Comparison of ENCODE assay signal across 8 mouse cellular contexts in the genomic region with DNA sequence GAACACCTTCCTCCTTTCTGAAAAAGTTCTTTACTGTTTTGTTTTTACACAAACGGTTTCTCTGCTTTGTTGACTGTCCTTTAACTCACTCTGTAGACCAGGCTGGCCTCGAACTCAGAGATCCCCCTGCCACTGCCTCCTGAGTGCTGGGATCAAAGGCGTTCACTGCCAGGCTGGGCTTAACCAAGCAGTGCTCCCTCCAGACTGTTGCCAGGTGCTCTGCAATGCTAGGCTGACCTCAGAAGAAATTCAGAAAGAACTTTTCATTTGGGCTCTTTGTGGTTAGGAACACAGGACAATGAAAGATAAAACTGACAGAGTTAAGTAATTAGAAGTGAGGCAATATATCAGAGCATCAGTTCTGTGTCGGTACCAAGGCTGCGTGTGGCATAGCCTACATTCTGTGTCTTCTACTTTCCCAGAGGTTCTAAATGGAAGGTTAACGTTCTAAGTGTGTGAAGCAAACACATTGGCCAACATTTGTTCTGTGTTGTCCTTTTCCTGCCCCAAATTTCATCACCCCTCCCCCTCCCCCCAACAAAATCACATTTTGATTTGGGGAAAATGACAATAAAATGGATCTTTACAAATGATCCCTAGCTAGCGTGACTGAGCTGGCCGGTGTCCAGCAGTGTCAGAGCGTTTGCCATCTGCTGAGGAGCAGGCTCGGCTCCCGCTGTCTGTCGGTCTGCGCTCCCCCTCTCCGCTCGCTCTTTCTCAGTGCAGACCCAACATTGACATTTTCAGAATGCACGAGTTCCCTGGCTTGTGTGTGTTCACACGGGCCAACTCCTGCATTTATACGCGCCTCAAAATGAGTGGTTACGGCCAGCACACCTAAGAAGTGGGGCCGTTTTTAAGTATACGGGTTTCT. TPM values are rescaled to one million over a fixed set of nuclear protein-coding genes. Genes with fewer than 3 reads are reported as not detected.
A peak's percentile ranks its signal among the peaks of the same experiment; 100 is the strongest.
DNase-seq lines count a peak whose midpoint lies in the region; ATAC-seq and TF ChIP-seq lines count a peak whose summit lies in the region.
"Had no signal": no experiment of that assay in that cellular context is flagged by ENCODE, and none has a peak within 500 bp of the region (broad histone marks: within the 10 kb centered on the region; RNA-seq: fewer than 3 reads in every experiment).

No protein-coding gene starts in this region.

- 0 out of 2 replicates have a peak, but pooled peaks cover 2% of the 10 kb centered on the region for H3K9me3 ChIP-seq in heart, embryonic 16.5 days (replicated peaks; ENCODE audit: control insufficient read depth, low read length)
- no peaks in the 10 kb centered on the region for H3K9me3 ChIP-seq in midbrain, postnatal 0 days (ENCODE audit: low read length)

- H3K9ac ChIP-seq in heart, embryonic 16.5 days (ENCODE audit: low read length): no peak overlapping the region
- H3K9ac ChIP-seq in midbrain, postnatal 0 days (replicated peaks; ENCODE audit: low read length, poor library complexity, severe bottlenecking): no peak overlapping the region

- ATAC-seq in heart, embryonic 16.5 days (replicated peaks; ENCODE audit: extremely low read depth, insufficient read depth, low FRiP score): no peak
- peak; percentile 69; the same call in 1 of the 2 replicates for ATAC-seq in midbrain, postnatal 0 days (ENCODE audit: low FRiP score)

- TF ChIP-seq CTCF in layer of hippocampus, adult 2 months (conservative IDR thresholded peaks at IDR 0.05): no peak
- no peak for TF ChIP-seq CTCF in midbrain, postnatal 0 days (IDR thresholded peaks at IDR 0.05)

- H3K4me1 ChIP-seq in heart, embryonic 16.5 days (ENCODE audit: control insufficient read depth, insufficient read depth, low read length): peaks cover 14% of the 10 kb centered on the region
- H3K4me1 ChIP-seq in midbrain, postnatal 0 days (ENCODE audit: insufficient read depth, low read length): no peaks in the 10 kb centered on the region

- H3K27ac ChIP-seq in heart, embryonic 16.5 days (ENCODE audit: low read length): peak overlapping the region; percentile 52
- H3K27ac ChIP-seq in layer of hippocampus, adult 2 months: peak overlapping the region; percentile 95
- no peak overlapping the region; the same call in 1 of the 2 replicates for H3K27ac ChIP-seq in midbrain, postnatal 0 days (ENCODE audit: low read depth, low read length)

- peak; percentile 55 for DNase-seq in right cerebral cortex, adult 18-20 months
- DNase-seq in right cerebral cortex, postnatal 36 days (ENCODE audit: low spot score in 2 of 2): no peak
- DNase-seq in cerebellum, postnatal 10 days: peak; percentile 98
- peak; percentile 65 to 75 for DNase-seq in layer of hippocampus, adult 2 months (ENCODE audit: low spot score in 2 of 2)
- peak; percentile 85 for DNase-seq in midbrain, postnatal 0 days (ENCODE audit: low spot score)
- no peak for DNase-seq in spleen, postnatal 10 days (ENCODE audit: low spot score in 2 of 2)

- WGBS in heart, embryonic 16.5 days: 56% methylated on average over 22 of the region's 22 CpGs
- WGBS in midbrain, postnatal 0 days: 47% methylated on average over 22 of the region's 22 CpGs

- H3K4me2 ChIP-seq in heart, embryonic 16.5 days (ENCODE audit: low read depth, low read length): peak overlapping the region; percentile 41
- H3K4me2 ChIP-seq in midbrain, postnatal 0 days (ENCODE audit: low read depth, low read length, poor library complexity, severe bottlenecking): peak overlapping the region; percentile 37

- peak overlapping the region; percentile 20; the same call in 1 of the 2 replicates for H3K4me3 ChIP-seq in heart, embryonic 16.5 days (ENCODE audit: low read length)
- H3K4me3 ChIP-seq in layer of hippocampus, adult 2 months: peak overlapping the region; percentile 40
- no peak overlapping the region for H3K4me3 ChIP-seq in midbrain, postnatal 0 days (ENCODE audit: low read depth, low read length)

- no peaks in the 10 kb centered on the region for H3K27me3 ChIP-seq in heart, embryonic 16.5 days (ENCODE audit: control insufficient read depth, insufficient read depth, low read length)
- H3K27me3 ChIP-seq in midbrain, postnatal 0 days (ENCODE audit: insufficient read depth, low read length): no peaks in the 10 kb centered on the region

- H3K36me3 ChIP-seq in heart, embryonic 16.5 days (ENCODE audit: control insufficient read depth, insufficient read depth): peaks cover 7% of the 10 kb centered on the region; the same call in 1 of the 2 replicates
- no peaks in the 10 kb centered on the region for H3K36me3 ChIP-seq in midbrain, postnatal 0 days (ENCODE audit: insufficient read depth, low read length)

RNA-seq across cellular contexts. Expression of a gene that starts 12.2 kb away (rescaled TPM):
- 3.5 TPM in 1 of 2 replicates, not detected in the other for polyA plus RNA-seq in heart, embryonic 16.5 days (2015; fragmentation: Nextera tagmentation; extraction: Ambion mirVana)
- not detected for total RNA-seq in layer of hippocampus, adult 2 months (2021)
- not detected in 2 replicates for total RNA-seq in midbrain, postnatal 0 days (2014; rRNA removed)
- not detected in 2 replicates for polyA plus RNA-seq in midbrain, postnatal 0 days (2015; fragmentation: Nextera tagmentation; extraction: Ambion mirVana)
- total RNA-seq: left cerebral cortex, postnatal 14 days had no signal

RNA-seq across cellular contexts. Expression of a gene that starts 31.0 kb away (rescaled TPM):
- 25.5 and 28.0 TPM in 2 replicates for polyA plus RNA-seq in heart, embryonic 16.5 days (2015; fragmentation: Nextera tagmentation; extraction: Ambion mirVana)
- total RNA-seq in layer of hippocampus, adult 2 months (2021): 10 to 100 TPM; 39.9 to 40.7 TPM
- 8.9 and 17.8 TPM in 2 replicates for total RNA-seq in midbrain, postnatal 0 days (2014; rRNA removed)
- 28.9 and 35.0 TPM in 2 replicates for polyA plus RNA-seq in midbrain, postnatal 0 days (2015; fragmentation: Nextera tagmentation; extraction: Ambion mirVana)

RNA-seq across cellular contexts. Expression of a gene that starts 49.1 kb away (rescaled TPM):
- 28.7 and 40.7 TPM in 2 replicates for polyA plus RNA-seq in heart, embryonic 16.5 days (2015; fragmentation: Nextera tagmentation; extraction: Ambion mirVana)
- 10 to 100 TPM; 62.8 to 68.6 TPM for total RNA-seq in layer of hippocampus, adult 2 months (2021)
- total RNA-seq in midbrain, postnatal 0 days (2014; rRNA removed): 40.9 and 49.2 TPM in 2 replicates
- polyA plus RNA-seq in midbrain, postnatal 0 days (2015; fragmentation: Nextera tagmentation; extraction: Ambion mirVana): 37.7 and 38.8 TPM in 2 replicates

Comparison
In these comparisons a context has a peak if more than half of its experiments do, and no peak if none do; other contexts are left out.
1. DNase-seq: peak in right cerebral cortex, adult 18-20 months (single experiment), cerebellum, postnatal 10 days (2 of 2), layer of hippocampus, adult 2 months (2 of 2) and midbrain, postnatal 0 days (single experiment); none in right cerebral cortex, postnatal 36 days (0 of 2) and spleen, postnatal 10 days (0 of 2).